Mouse (Mus musculus) retina, postnatal 7 days (tissue): ENCODE measurements around the gene Pakap.

Experiments
- DNase-seq: peaks from one replicate; pipeline ENCODE4 v3.0.0-alpha.2; 2012; ENCODE audit warnings: low read depth, low spot score

Gene Pakap

GRCm38 (mm10) chr4:57837089-57837488 lies 269.1 kb downstream of the Pakap start:
- DNase-seq = no peak

DNA sequence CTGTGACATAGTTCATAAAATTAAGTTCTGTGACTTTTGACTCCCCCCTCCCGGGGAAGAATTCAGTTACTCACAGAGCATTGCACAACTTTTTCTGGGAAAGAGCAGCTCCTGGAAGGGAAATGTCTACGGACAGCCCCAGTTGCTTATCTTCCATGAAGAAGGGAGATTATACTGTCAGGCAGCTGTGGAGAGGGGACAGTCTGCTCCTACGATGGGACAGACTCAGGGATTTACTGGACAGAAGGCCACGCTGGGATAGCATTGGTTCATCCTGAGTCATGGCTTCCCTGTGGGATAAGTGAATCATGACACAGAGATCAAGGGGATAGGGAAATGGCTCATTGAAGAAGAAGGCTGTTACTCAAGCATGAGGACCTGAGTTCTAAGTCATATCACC lies 271.4 kb downstream of the Pakap start:
- no peak for DNase-seq

GRCm38 (mm10) chr4:57841911-57842310 lies 273.9 kb downstream of the Pakap start:
- DNase-seq = no peak

DNA sequence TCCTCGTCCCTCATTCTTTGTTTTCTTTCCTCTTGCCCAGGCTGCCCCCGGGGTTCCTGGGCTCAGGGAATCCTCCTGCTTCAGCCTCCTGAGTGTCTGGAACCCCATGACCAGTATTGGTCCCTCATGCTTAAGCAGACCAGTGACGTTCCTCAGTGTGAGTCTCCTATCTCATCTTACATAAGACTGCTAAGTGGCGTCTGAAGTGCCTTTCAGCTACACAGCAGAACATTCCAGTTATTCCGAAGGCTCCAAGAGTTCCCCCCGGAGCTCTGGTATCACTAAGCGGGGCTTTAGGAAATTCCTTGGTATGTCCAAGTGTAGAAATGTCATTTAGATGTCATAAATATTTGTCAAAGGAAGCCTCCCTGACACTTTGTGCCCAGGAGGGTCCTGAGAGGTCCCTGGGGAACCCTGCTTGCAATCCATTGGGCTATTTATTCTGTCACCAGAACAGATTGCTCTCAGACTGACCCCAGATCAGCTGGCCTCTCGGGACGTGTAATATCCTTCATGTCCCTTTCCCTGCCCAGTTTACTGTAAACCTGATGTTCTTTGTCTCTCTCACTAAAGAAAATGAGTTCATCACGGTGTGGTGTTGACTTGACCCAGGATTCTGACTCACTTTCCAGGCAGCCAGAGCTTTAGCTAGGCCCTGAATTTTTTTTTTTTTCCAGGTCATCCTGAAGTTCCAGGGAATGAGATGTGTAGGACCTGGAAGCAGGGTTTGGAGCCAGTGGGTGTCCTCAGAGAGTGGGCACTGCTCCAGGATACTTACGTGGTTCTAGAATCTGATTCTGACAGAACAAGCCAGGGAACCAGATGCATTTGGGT lies 274.7 kb downstream of the Pakap start:
- DNase-seq = no peak

- no peak for DNase-seq
Observed at GRCm38 (mm10) chr4:57845031-57845431, 277.1 kb downstream of the Pakap start.

- DNase-seq = no peak
Observed at GRCm38 (mm10) chr4:57845541-57846210, 277.7 kb downstream of the Pakap start.

- DNase-seq = no peak
Observed at GRCm38 (mm10) chr4:57846381-57846990, 278.5 kb downstream of the Pakap start.

DNA sequence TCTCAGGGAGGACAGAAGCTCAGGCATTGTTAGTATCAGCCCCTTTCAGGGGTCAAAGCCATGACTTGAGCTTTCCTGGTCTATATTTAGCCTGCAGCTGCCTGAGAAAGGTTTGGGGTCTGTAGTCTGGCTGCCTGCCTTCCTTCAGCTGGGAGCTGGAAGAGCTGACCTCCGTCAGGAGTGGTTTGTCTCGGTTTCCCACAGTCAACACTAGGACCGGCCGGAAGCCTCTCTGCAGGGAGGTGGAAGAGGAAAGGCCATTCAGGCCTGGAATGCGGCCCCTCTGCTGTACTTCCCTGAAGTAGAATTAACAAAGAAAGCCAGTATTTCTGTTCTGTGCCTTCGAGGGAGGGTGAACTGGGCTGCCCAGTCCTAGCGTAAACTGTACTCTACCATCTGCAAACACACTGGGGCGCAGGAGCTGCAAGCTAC lies 279.0 kb downstream of the Pakap start:
- no peak for DNase-seq

- DNase-seq = no peak
Observed at GRCm38 (mm10) chr4:57847676-57848075, 279.7 kb downstream of the Pakap start.

DNA sequence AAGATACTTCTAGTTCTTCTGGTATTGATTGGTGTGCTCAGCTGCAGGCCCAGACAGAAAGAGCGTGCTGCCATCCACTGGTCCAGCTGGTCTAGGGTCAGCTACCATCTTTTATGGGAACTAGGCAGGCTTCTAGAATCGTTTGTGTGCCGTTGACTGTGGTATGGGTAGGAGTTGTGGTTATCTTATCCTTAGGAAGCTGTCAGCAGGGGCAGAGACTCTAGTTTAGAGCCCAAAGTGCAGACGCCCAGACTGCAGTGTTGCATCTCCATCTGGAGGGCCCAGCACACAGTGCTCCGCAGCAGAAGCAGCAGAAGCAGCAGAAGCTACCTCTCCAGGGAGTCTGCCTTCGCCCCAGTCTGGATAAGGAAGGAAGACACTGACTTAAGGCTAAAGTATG lies 281.5 kb downstream of the Pakap start:
- DNase-seq = no peak

DNA sequence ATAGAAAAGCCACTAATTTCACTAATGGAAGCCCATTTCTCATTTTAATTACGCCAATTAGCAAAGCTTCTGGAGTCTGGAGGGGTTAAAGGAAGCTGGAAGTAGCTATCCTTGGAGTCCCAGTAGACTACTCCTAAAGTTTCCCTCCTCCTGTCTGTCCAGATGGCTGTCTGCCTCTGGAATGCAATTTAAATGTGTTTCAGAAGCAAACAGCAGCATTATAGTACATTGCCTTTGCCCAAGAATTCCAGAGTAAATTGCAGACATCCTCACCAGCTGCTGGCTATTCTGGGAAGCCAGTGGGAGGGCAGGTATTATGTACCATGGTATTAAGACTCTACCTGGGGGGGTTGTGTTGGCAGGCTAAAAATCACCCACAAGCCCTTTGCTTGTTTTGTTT lies 283.8 kb downstream of the Pakap start:
- DNase-seq = no peak

- no peak for DNase-seq
Observed at GRCm38 (mm10) chr4:57852461-57853040, 284.6 kb downstream of the Pakap start.

DNA sequence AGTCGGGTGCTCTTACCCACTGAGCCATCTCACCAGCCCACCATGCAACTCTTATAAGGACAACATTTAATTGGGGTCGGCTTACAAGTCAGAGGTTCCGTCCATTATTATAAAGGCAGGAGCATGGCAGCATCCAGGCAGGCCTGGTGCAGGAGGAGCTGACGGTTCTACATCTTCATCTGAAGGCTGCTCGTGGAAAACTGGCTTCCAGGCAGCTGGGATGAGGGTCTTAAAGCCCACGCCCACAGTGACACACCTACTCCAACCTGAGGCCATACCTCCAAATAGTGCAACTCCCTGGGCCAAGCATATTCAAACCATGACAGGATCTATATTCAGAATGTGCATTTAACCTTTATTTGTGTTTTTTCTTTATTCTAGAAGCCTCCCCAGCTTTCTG lies 286.2 kb downstream of the Pakap start:
- DNase-seq = no peak

- DNase-seq = no peak
Observed at GRCm38 (mm10) chr4:57855281-57855941, 287.4 kb downstream of the Pakap start.

DNA sequence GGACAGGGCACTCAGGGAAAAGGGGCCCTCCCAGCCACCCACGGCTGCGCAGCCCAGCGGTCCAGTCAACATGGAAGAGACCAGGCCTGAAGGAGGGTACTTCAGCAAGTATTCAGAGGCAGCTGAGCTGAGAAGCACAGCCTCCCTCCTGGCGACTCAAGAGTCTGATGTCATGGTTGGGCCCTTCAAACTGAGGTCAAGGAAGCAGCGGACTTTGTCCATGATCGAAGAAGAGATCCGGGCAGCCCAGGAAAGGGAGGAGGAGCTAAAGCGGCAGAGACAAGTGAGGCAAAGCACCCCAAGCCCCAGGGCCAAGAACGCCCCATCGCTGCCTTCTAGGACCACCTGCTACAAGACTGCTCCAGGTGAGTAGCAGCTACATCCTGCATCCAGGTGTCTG lies 288.7 kb downstream of the Pakap start:
- DNase-seq = no peak

DNA sequence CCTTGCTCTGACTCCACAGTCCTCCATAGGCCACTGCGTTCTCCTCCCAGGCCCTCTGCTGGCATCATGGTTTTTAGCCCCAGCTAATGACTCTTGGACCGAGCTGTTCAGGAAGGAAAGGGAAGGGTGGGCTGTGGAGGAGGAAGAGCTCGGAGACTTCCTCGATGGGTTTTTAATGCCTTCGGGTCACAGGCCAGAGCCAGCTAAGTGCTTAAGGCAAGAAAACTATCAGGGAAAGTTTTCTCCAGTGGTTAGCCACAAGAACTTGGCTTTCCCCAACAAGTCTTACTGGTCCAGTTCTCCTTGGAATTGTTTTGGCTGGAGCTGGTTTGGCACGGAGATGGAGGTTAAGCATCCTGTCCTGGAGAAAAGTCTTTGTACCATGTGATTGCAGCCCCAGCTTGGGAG lies 292.2 kb downstream of the Pakap start:
- no peak for DNase-seq

DNA sequence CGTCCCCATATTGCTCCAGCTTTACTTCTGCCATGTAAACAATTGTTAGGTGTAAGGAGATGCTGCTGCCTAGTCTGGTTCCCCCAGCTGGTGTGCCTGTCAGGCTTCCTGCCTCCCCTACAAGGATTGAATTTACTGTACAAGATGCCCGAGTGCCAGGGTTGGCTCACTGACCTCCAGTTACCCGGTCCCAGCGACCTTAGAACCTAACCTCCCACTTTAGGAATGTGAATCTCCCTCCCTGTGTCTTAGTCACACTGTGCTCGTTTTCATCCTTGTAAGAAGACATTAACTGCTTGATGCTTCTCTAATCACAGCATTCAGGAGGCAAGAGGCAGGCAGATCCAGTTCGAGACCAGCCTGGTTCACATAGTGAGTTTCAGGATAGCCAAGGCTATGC lies 293.2 kb downstream of the Pakap start:
- no peak for DNase-seq

GRCm38 (mm10) chr4:57861856-57862255 lies 293.9 kb downstream of the Pakap start:
- no peak for DNase-seq

DNA sequence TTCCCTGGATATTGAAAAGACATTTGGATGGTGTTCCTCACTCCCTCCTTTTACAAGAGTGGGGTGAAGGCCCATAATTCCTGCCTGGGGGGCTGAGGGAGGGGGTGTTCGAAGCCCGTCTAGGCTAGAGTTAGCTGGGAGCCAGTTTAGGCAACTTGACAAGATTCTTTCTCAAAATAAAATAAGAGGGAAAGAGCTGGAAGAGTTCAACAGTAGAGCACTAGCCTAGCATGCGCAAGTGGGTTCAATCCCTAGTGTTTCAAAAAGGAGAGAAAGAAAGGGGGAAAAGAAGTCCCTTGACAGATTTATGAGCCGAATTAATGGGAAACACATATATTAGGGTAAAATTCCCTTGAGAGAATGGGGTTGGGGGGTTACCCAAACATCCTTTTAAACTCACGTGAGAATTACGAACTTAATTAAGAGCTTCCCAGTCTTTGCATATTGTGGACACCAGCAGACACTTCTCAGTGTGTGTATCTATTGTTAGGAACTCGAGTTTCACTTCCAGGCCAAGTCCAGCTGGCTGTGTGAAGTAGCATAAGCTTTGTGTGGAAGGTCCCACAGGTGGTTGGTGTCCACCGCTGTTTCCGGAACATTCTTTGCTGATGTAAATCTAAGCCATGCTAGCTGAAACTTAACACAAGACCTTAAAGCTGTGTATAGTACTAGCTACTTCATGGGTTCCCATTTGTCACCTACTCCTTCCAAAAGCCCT lies 294.4 kb downstream of the Pakap start:
- no peak for DNase-seq

DNA sequence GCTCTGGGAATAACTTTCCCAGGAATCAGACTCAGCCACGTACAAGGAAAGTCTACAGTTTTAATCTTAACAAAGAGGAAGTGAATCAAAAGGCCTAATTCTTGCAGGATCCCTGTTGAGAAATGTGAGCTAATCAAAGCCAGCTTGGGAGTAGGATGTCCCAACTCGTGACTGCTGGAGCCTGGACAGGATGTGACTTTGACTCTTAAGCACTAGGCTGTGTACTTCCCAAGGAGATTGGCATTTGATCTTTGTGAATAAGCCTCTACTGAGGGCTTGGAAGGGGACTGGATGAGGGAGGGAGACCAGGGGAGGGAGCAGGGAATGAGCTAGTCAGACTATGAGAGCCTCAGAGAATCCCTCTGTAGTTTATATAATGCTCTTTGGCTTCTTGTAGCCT lies 298.1 kb downstream of the Pakap start:
- DNase-seq = no peak

GRCm38 (mm10) chr4:57866990-57867389 lies 299.0 kb downstream of the Pakap start:
- no peak for DNase-seq
